Mouse (Mus musculus): ENCODE data around the gene Ptpn12.

The Ptpn12 gene

GRCm38 (mm10) chr5:21033382-21034056 is 22.2 kb downstream of the Ptpn12 start:
- in situ Hi-C loops (cut with MboI; ENCODE audit: low pct_unique_long_range_greater_than_20kb in 1 of 2, low sequenced_read_pairs in 2 of 2, unreplicated experiment in 1 of 2): no loop called here

- in situ Hi-C loops (cut with MboI; ENCODE audit: low pct_unique_long_range_greater_than_20kb in 1 of 2, low sequenced_read_pairs in 2 of 2, unreplicated experiment in 1 of 2): no loop called here
These were observed 23.1 kb downstream of the Ptpn12 start for GRCm38 (mm10) chr5:21032626-21033025.

GRCm38 (mm10) chr5:21030226-21030625 is 25.5 kb downstream of the Ptpn12 start:
- in situ Hi-C loops (cut with MboI; ENCODE audit: low pct_unique_long_range_greater_than_20kb in 1 of 2, low sequenced_read_pairs in 2 of 2, unreplicated experiment in 1 of 2): no loop called here

- in situ Hi-C loops (cut with MboI; ENCODE audit: low pct_unique_long_range_greater_than_20kb in 1 of 2, low sequenced_read_pairs in 2 of 2, unreplicated experiment in 1 of 2): no loop called here
These were observed 38.6 kb downstream of the Ptpn12 start for GRCm38 (mm10) chr5:21017075-21017474.

GRCm38 (mm10) chr5:21010908-21011307 is 44.8 kb downstream of the Ptpn12 start:
- in situ Hi-C loops (cut with MboI; ENCODE audit: low pct_unique_long_range_greater_than_20kb in 1 of 2, low sequenced_read_pairs in 2 of 2, unreplicated experiment in 1 of 2): no loop called here

- in situ Hi-C loops (cut with MboI; ENCODE audit: low pct_unique_long_range_greater_than_20kb in 1 of 2, low sequenced_read_pairs in 2 of 2, unreplicated experiment in 1 of 2): no loop called here
These were observed 53.0 kb downstream of the Ptpn12 start for GRCm38 (mm10) chr5:21002723-21003122.

GRCm38 (mm10) chr5:21001622-21002315 is 53.9 kb downstream of the Ptpn12 start:
- in situ Hi-C loops (cut with MboI; ENCODE audit: low pct_unique_long_range_greater_than_20kb in 1 of 2, low sequenced_read_pairs in 2 of 2, unreplicated experiment in 1 of 2): no loop called here

- in situ Hi-C loops (cut with MboI; ENCODE audit: low pct_unique_long_range_greater_than_20kb in 1 of 2, low sequenced_read_pairs in 2 of 2, unreplicated experiment in 1 of 2): no loop called here
These were observed 57.3 kb downstream of the Ptpn12 start for GRCm38 (mm10) chr5:20998427-20998826.

- in situ Hi-C loops (cut with MboI; ENCODE audit: low pct_unique_long_range_greater_than_20kb in 1 of 2, low sequenced_read_pairs in 2 of 2, unreplicated experiment in 1 of 2): no loop called here
These were observed 58.2 kb downstream of the Ptpn12 start for GRCm38 (mm10) chr5:20997555-20997954.

GRCm38 (mm10) chr5:20990062-20990809 is 65.5 kb downstream of the Ptpn12 start:
- in situ Hi-C loops (cut with MboI; ENCODE audit: low pct_unique_long_range_greater_than_20kb in 1 of 2, low sequenced_read_pairs in 2 of 2, unreplicated experiment in 1 of 2): no loop called here

GRCm38 (mm10) chr5:20986271-20986670 is 69.4 kb downstream of the Ptpn12 start:
- in situ Hi-C loops (cut with MboI; ENCODE audit: low pct_unique_long_range_greater_than_20kb in 1 of 2, low sequenced_read_pairs in 2 of 2, unreplicated experiment in 1 of 2): no loop called here

GRCm38 (mm10) chr5:20983505-20983904 is 72.2 kb downstream of the Ptpn12 start:
- in situ Hi-C loops (cut with MboI; ENCODE audit: low pct_unique_long_range_greater_than_20kb in 1 of 2, low sequenced_read_pairs in 2 of 2, unreplicated experiment in 1 of 2): no loop called here

GRCm38 (mm10) chr5:20974690-20975089 is 81.0 kb downstream of the Ptpn12 start:
- in situ Hi-C loops (cut with MboI; ENCODE audit: low pct_unique_long_range_greater_than_20kb in 1 of 2, low sequenced_read_pairs in 2 of 2, unreplicated experiment in 1 of 2): no loop called here

- in situ Hi-C loops (cut with MboI; ENCODE audit: low pct_unique_long_range_greater_than_20kb in 1 of 2, low sequenced_read_pairs in 2 of 2, unreplicated experiment in 1 of 2): no loop called here
These were observed 81.7 kb downstream of the Ptpn12 start for GRCm38 (mm10) chr5:20973999-20974398.

GRCm38 (mm10) chr5:20973069-20973468 is 82.6 kb downstream of the Ptpn12 start:
- in situ Hi-C loops (cut with MboI; ENCODE audit: low pct_unique_long_range_greater_than_20kb in 1 of 2, low sequenced_read_pairs in 2 of 2, unreplicated experiment in 1 of 2): no loop called here

- in situ Hi-C loops (cut with MboI; ENCODE audit: low pct_unique_long_range_greater_than_20kb in 1 of 2, low sequenced_read_pairs in 2 of 2, unreplicated experiment in 1 of 2): no loop called here
These were observed 86.7 kb downstream of the Ptpn12 start for GRCm38 (mm10) chr5:20968963-20969362.

- in situ Hi-C loops (cut with MboI; ENCODE audit: low pct_unique_long_range_greater_than_20kb in 1 of 2, low sequenced_read_pairs in 2 of 2, unreplicated experiment in 1 of 2): no loop called here
These were observed 87.2 kb downstream of the Ptpn12 start for GRCm38 (mm10) chr5:20968493-20968892.

GRCm38 (mm10) chr5:20967942-20968341 is 87.8 kb downstream of the Ptpn12 start:
- in situ Hi-C loops (cut with MboI; ENCODE audit: low pct_unique_long_range_greater_than_20kb in 1 of 2, low sequenced_read_pairs in 2 of 2, unreplicated experiment in 1 of 2): no loop called here

GRCm38 (mm10) chr5:20964446-20964845 is 91.3 kb downstream of the Ptpn12 start:
- in situ Hi-C loops (cut with MboI; ENCODE audit: low pct_unique_long_range_greater_than_20kb in 1 of 2, low sequenced_read_pairs in 2 of 2, unreplicated experiment in 1 of 2): no loop called here

Measured in mouse embryonic stem cell (cell line).